Mouse (Mus musculus): ENCODE measurements at regions not wholly inside any gene's neighbourhood (a gene's known extent, or its start where the extent isn't known, plus 50 kb on each side); places are given as distances from the start of the nearest gene placed in this dataset.

- Histone ChIP-seq H3K4me2 (replicated peaks) (peak overlapping the region; percentile 74), H3K4me3 (no peak overlapping the region), H3K27me3 (peaks cover 22% of the 10 kb centered on the region), H3K27ac (replicated peaks) (0 out of 2 replicates have a peak overlapping the region, but pooled peaks have one; percentile 3), H3K9ac (replicated peaks) (no peak overlapping the region), H3K36me3 (no peaks in the 10 kb centered on the region), H3K4me1 (peaks cover 29% of the 10 kb centered on the region), H3K9me3 (no peaks in the 10 kb centered on the region)
- 20% methylated on average over 8 of the region's 8 CpGs for WGBS
- ATAC-seq (ENCODE audit: low FRiP score, low read depth), result no peak
These were observed 163.2 kb downstream of the Vrk1 start for GRCm38 (mm10) chr12:106173211-106173610.

GRCm38 (mm10) chr12:106174070-106174980 lies 164.3 kb downstream of the Vrk1 start:
- Histone ChIP-seq H3K4me2 (replicated peaks) (peak overlapping the region; percentile 74), H3K36me3 (no peaks in the 10 kb centered on the region), H3K4me3 (peak overlapping the region; percentile 43), H3K9me3 (no peaks in the 10 kb centered on the region), H3K27me3 (peaks cover 26% of the 10 kb centered on the region), H3K27ac (replicated peaks) (peak overlapping the region; percentile 78), H3K4me1 (peaks cover 29% of the 10 kb centered on the region), H3K9ac (replicated peaks) (peak overlapping the region; percentile 50)
- WGBS, result under 1% methylated on average over 39 of the region's 39 CpGs
- ATAC-seq (ENCODE audit: low FRiP score, low read depth), result peak; percentile 55

- Histone ChIP-seq H3K4me1 (peaks cover 29% of the 10 kb centered on the region), H3K27me3 (peaks cover 26% of the 10 kb centered on the region), H3K9ac (replicated peaks) (peak overlapping the region; percentile 50), H3K4me3 (peak overlapping the region; percentile 43), H3K4me2 (replicated peaks) (peak overlapping the region; percentile 74), H3K9me3 (no peaks in the 10 kb centered on the region), H3K36me3 (no peaks in the 10 kb centered on the region), H3K27ac (replicated peaks) (peak overlapping the region; percentile 78)
- under 1% methylated on average over 27 of the region's 27 CpGs for WGBS
- ATAC-seq (ENCODE audit: low FRiP score, low read depth), result peak; percentile 41; the same call in 1 of the 2 replicates
These were observed 165.1 kb downstream of the Vrk1 start for GRCm38 (mm10) chr12:106174981-106175700.

- H3K27ac ChIP-seq (replicated peaks), result no peak overlapping the region
- no peak overlapping the region for H3K4me2 ChIP-seq (replicated peaks)
- H3K4me3 ChIP-seq, result no peak overlapping the region
- ATAC-seq (ENCODE audit: low FRiP score, low read depth), result no peak
- WGBS, result 68% methylated on average over 4 of the region's 4 CpGs
- no peaks in the 10 kb centered on the region for H3K36me3 ChIP-seq
- H3K4me1 ChIP-seq, result peaks cover 29% of the 10 kb centered on the region
- H3K27me3 ChIP-seq, result peaks cover 21% of the 10 kb centered on the region
- no peaks in the 10 kb centered on the region for H3K9me3 ChIP-seq
- no peak overlapping the region for H3K9ac ChIP-seq (replicated peaks)
These were observed 167.3 kb downstream of the Vrk1 start for GRCm38 (mm10) chr12:106177302-106177701.

DNA sequence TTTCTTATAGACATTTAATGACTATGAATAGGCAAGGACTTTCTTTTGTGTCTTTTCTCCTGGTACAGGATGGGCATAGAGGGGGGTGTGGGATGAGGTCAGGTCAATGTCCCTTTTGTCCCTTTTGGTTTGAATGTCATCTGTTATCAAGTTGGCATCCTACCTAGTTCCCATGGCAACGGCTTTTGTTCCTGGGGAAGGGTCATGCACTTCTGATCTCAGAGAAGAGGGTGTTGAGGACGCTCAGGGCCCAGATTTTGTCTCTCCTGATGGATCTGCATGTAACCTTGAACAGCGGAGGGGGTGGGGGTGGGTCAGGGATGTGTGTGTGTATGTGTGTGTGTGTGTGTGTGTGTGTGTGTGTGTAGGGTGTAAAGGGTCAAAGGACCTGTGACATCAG lies 167.8 kb downstream of the Vrk1 start:
- 34% methylated on average over 3 of the region's 3 CpGs for WGBS
- Histone ChIP-seq H3K27me3 (peaks cover 16% of the 10 kb centered on the region), H3K4me1 (peaks cover 28% of the 10 kb centered on the region)

DNA sequence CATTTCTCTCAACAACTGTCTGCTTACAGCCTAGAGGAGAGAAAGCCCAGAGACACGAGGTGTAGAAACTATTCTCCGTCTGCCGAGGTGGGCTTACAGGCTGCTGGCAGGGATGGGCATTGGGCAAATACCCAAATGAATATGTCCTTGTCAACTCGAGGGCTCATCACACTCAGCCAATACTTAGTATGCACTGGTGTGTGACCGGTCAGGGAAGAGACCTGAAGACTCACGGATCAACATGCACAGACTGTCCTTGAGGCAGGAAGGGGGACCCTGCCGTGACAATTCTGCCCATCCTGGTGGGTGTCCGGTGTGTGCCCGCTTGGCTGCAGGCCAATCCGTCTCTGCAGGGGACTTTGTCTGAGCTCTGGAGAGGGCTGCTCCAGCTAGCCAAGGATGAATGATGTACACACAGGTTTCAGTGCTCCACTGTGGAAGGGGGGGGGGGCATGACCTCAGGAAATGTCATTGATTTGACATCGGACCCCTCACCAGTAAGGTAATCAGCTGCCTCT lies 168.7 kb downstream of the Vrk1 start:
- no peak for ATAC-seq (ENCODE audit: low FRiP score, low read depth)
- Histone ChIP-seq H3K4me1 (peaks cover 19% of the 10 kb centered on the region), H3K4me3 (no peak overlapping the region), H3K27ac (replicated peaks) (no peak overlapping the region), H3K4me2 (replicated peaks) (no peak overlapping the region), H3K36me3 (no peaks in the 10 kb centered on the region), H3K27me3 (peaks cover 13% of the 10 kb centered on the region), H3K9ac (replicated peaks) (no peak overlapping the region), H3K9me3 (no peaks in the 10 kb centered on the region)
- 69% methylated on average over 11 of the region's 11 CpGs for WGBS

More for the DNA sequence above, 167.8 kb downstream of the Vrk1 start:
- H3K9me3 ChIP-seq, result no peaks in the 10 kb centered on the region
- H3K4me2 ChIP-seq (replicated peaks), result no peak overlapping the region
- no peaks in the 10 kb centered on the region for H3K36me3 ChIP-seq
- H3K27ac ChIP-seq (replicated peaks), result no peak overlapping the region
- ATAC-seq (ENCODE audit: low FRiP score, low read depth), result no peak
- H3K4me3 ChIP-seq, result no peak overlapping the region
- no peak overlapping the region for H3K9ac ChIP-seq (replicated peaks)

DNA sequence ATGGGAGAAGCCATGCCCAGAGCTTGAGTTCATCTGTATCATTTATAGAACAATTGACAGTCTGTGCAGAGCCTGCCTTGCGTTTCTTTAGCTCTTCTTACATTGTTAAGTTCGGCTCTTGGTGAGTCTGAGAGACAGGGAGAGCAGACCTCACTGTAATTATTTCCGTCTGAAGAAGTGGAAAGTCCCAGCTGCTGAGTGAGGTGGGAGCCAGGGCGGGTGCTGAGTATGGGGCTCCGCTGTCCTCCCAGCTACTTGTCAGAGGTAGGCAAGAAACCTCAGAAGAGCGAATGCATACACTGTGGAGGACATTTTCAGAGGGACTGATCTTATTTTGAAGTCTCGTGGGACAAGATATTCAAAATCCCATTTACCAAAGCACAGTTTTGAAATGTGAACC lies 172.9 kb downstream of the Vrk1 start:
- ATAC-seq (ENCODE audit: low FRiP score, low read depth), result no peak
- no peak overlapping the region for H3K4me3 ChIP-seq
- no peaks in the 10 kb centered on the region for H3K36me3 ChIP-seq
- no peak overlapping the region for H3K27ac ChIP-seq (replicated peaks)
- no peak overlapping the region for H3K9ac ChIP-seq (replicated peaks)
- H3K9me3 ChIP-seq, result no peaks in the 10 kb centered on the region
- peaks cover 1% of the 10 kb centered on the region; the same call in 1 of the 2 replicates for H3K4me1 ChIP-seq
- peaks cover 4% of the 10 kb centered on the region for H3K27me3 ChIP-seq
- 86% methylated on average over 7 of the region's 7 CpGs for WGBS
- no peak overlapping the region for H3K4me2 ChIP-seq (replicated peaks)

DNA sequence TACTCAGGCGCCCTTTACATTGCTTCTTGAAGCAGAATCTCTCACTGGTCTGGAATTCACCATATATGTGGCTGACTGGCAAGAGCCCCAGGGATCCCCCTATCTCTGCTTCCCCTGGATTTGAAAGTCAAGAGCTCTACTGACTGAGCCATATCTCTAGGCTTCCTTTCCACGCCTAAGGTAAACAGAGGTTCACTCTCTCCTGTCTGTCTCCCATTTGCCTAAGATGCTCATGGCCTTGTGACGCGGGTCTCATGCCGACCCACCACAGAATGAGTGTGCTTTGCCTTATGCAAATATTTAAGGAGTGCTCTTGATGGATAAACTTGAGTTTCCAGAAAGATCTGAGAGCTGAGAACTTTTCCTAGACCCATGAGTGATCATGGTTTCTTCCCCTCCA lies 173.9 kb downstream of the Vrk1 start:
- no peak for ATAC-seq (ENCODE audit: low FRiP score, low read depth)
- no peak overlapping the region for H3K4me2 ChIP-seq (replicated peaks)
- H3K4me1 ChIP-seq, result no peaks in the 10 kb centered on the region
- no peak overlapping the region for H3K9ac ChIP-seq (replicated peaks)
- H3K4me3 ChIP-seq, result no peak overlapping the region
- peaks cover 1% of the 10 kb centered on the region for H3K27me3 ChIP-seq
- H3K36me3 ChIP-seq, result no peaks in the 10 kb centered on the region
- 89% methylated on average over 5 of the region's 5 CpGs for WGBS
- no peaks in the 10 kb centered on the region for H3K9me3 ChIP-seq
- no peak overlapping the region for H3K27ac ChIP-seq (replicated peaks)

GRCm38 (mm10) chr12:106185398-106186077 lies 175.5 kb downstream of the Vrk1 start:
- H3K9ac ChIP-seq (replicated peaks), result no peak overlapping the region
- H3K36me3 ChIP-seq, result no peaks in the 10 kb centered on the region
- H3K9me3 ChIP-seq, result no peaks in the 10 kb centered on the region
- no peak for ATAC-seq (ENCODE audit: low FRiP score, low read depth)
- H3K4me3 ChIP-seq, result no peak overlapping the region
- H3K27ac ChIP-seq (replicated peaks), result no peak overlapping the region
- H3K4me1 ChIP-seq, result no peaks in the 10 kb centered on the region
- WGBS, result 76% methylated on average over 18 of the region's 18 CpGs
- no peaks in the 10 kb centered on the region; the same call in none of the 2 replicates for H3K27me3 ChIP-seq
- H3K4me2 ChIP-seq (replicated peaks), result no peak overlapping the region

- Histone ChIP-seq H3K9me3 (no peaks in the 10 kb centered on the region), H3K27ac (replicated peaks) (no peak overlapping the region)
- WGBS, result 93% methylated on average over 10 of the region's 10 CpGs
These were observed 176.5 kb downstream of the Vrk1 start for GRCm38 (mm10) chr12:106186501-106186900.

DNA sequence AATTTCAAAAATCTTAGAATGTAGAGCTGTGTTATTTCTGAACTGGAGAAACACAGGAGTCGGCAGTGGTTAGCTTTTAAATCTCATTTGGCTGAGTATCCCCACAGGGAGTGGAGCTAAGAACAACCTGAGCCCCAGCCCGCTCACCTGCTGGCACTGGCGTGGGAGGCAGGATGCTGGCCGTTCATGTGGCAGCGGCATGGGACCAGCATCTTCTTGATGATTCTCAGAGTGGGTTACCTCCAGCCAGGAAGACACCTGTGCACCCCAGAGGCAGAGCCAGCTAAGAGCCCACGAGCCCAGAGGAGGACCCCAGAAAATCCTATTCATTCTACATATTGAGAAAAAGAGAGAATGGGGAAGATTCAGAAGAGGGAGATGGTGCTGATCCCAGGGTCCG lies 181.7 kb downstream of the Vrk1 start:
- no peaks in the 10 kb centered on the region; the same call in 1 of the 2 replicates for H3K27me3 ChIP-seq
- H3K9ac ChIP-seq (replicated peaks), result no peak overlapping the region
- H3K9me3 ChIP-seq, result no peaks in the 10 kb centered on the region
- no peak overlapping the region for H3K4me3 ChIP-seq
- H3K27ac ChIP-seq (replicated peaks), result no peak overlapping the region
- no peak for ATAC-seq (ENCODE audit: low FRiP score, low read depth)
- H3K4me1 ChIP-seq, result 0 out of 2 replicates have a peak, but pooled peaks cover 4% of the 10 kb centered on the region
- no peak overlapping the region for H3K4me2 ChIP-seq (replicated peaks)
- WGBS, result 88% methylated on average over 7 of the region's 7 CpGs
- no peaks in the 10 kb centered on the region for H3K36me3 ChIP-seq

More at GRCm38 (mm10) chr12:106186501-106186900, 176.5 kb downstream of the Vrk1 start:
- ATAC-seq (ENCODE audit: low FRiP score, low read depth), result no peak
- no peaks in the 10 kb centered on the region; the same call in none of the 2 replicates for H3K27me3 ChIP-seq
- H3K4me2 ChIP-seq (replicated peaks), result no peak overlapping the region
- H3K9ac ChIP-seq (replicated peaks), result no peak overlapping the region
- H3K4me3 ChIP-seq, result no peak overlapping the region
- no peaks in the 10 kb centered on the region for H3K4me1 ChIP-seq
- H3K36me3 ChIP-seq, result no peaks in the 10 kb centered on the region

All from midbrain, embryonic 12.5 days (tissue).